Mouse (Mus musculus) left cerebral cortex, postnatal 36 days (tissue): Measurements from ENCODE around the gene Rftn1. TPM values are rescaled to one million over a fixed set of nuclear protein-coding genes. Genes with fewer than 3 reads are reported as not detected.

Source experiments
- DNase-seq, 2 experiments: peaks; one replicate each; pipeline ENCODE4 v3.0.0; 2021 to 2022; ENCODE audit warnings: low spot score in 2 of 2, mixed read lengths in 1 of 2
- intact Hi-C: fragments of 180-260 bp; cut with DNase I; formaldehyde crosslinking; loops from one replicate; pipeline ENCODE4 v1.15.1; 2025
- total RNA-seq, 2 experiments: library from RNA; stranded (reverse); gene quantifications; 2 replicates each; pipeline ENCODE4 v1.2.3; 2021

The Rftn1 gene
- total RNA-seq, 2 experiments from 2014 or later = 7.4 to 8.5 TPM

- no peak for DNase-seq
Observed at GRCm38 (mm10) chr17:50010096-50010495, 180.4 kb downstream of the Rftn1 start.

GRCm38 (mm10) chr17:50006721-50007351, 183.6 kb downstream of the Rftn1 start:
- no peak for DNase-seq
- intact Hi-C loops = no loop called here

More at GRCm38 (mm10) chr17:50010096-50010495, 180.4 kb downstream of the Rftn1 start:
- intact Hi-C loops = no loop called here

- intact Hi-C loops = no loop called here
Observed at GRCm38 (mm10) chr17:50006338-50006720, 184.1 kb downstream of the Rftn1 start.

GRCm38 (mm10) chr17:50003156-50003555, 187.3 kb downstream of the Rftn1 start:
- intact Hi-C loops = no loop called here
- no peak for DNase-seq

More at GRCm38 (mm10) chr17:50006338-50006720, 184.1 kb downstream of the Rftn1 start:
- no peak for DNase-seq

- intact Hi-C loops = no loop called here
- no peak for DNase-seq
Observed at GRCm38 (mm10) chr17:50002171-50002570, 188.3 kb downstream of the Rftn1 start.

- DNase-seq = no peak
- intact Hi-C loops = no loop called here
Observed at GRCm38 (mm10) chr17:50001754-50002153, 188.7 kb downstream of the Rftn1 start.

GRCm38 (mm10) chr17:50000580-50000979, 189.9 kb downstream of the Rftn1 start:
- intact Hi-C loops = no loop called here
- no peak for DNase-seq

GRCm38 (mm10) chr17:49996626-49997152, 193.8 kb downstream of the Rftn1 start:
- intact Hi-C loops = no loop called here
- no peak for DNase-seq

- intact Hi-C loops = no loop called here
- DNase-seq = no peak
Observed at GRCm38 (mm10) chr17:49996097-49996496, 194.4 kb downstream of the Rftn1 start.

GRCm38 (mm10) chr17:49995226-49995625, 195.2 kb downstream of the Rftn1 start:
- DNase-seq = no peak
- intact Hi-C loops = no loop called here

GRCm38 (mm10) chr17:49993631-49994030, 196.8 kb downstream of the Rftn1 start:
- no peak for DNase-seq
- intact Hi-C loops = no loop called here

GRCm38 (mm10) chr17:49992625-49993603, 197.6 kb downstream of the Rftn1 start:
- intact Hi-C loops = no loop called here

GRCm38 (mm10) chr17:49989583-49989982, 200.9 kb downstream of the Rftn1 start:
- intact Hi-C loops = no loop called here

More at GRCm38 (mm10) chr17:49992625-49993603, 197.6 kb downstream of the Rftn1 start:
- DNase-seq = no peak

GRCm38 (mm10) chr17:49987095-49987494, 203.4 kb downstream of the Rftn1 start:
- intact Hi-C loops = no loop called here
- DNase-seq = no peak

More at GRCm38 (mm10) chr17:49989583-49989982, 200.9 kb downstream of the Rftn1 start:
- no peak for DNase-seq

GRCm38 (mm10) chr17:49983478-49983877, 207.0 kb downstream of the Rftn1 start:
- DNase-seq = no peak
- intact Hi-C loops = no loop called here

- intact Hi-C loops = no loop called here
- DNase-seq = no peak
Observed at GRCm38 (mm10) chr17:49982611-49983390, 207.7 kb downstream of the Rftn1 start.

GRCm38 (mm10) chr17:49981591-49981990, 208.9 kb downstream of the Rftn1 start:
- intact Hi-C loops = no loop called here
- no peak for DNase-seq

GRCm38 (mm10) chr17:49979761-49980285, 210.7 kb downstream of the Rftn1 start:
- intact Hi-C loops = no loop called here
- no peak for DNase-seq

- DNase-seq = no peak
- intact Hi-C loops = no loop called here
Observed at GRCm38 (mm10) chr17:49977424-49977790, 213.1 kb downstream of the Rftn1 start.
